Mouse (Mus musculus): ENCODE data around the gene Ceacam10.
A peak's percentile ranks its signal among the peaks of the same experiment; 100 is the strongest.
"Not testable (repeated sequence)": the region's sequence is repeated elsewhere in the genome, so short reads cannot be mapped to it uniquely, and the experiment has no call there.

The Ceacam10 gene

GRCm38 (mm10) chr7:24776918-24777317 is at the start of gene Ceacam10:
Gene Ceacam10, plus strand, starts transcription at chr7:24777206.
- DNase-seq = not testable (repeated sequence)

- peak; percentile 31 for DNase-seq
These were observed 40.9 kb upstream of the Ceacam10 start for GRCm38 (mm10) chr7:24735970-24736670.

GRCm38 (mm10) chr7:24750695-24751094 is 26.3 kb upstream of the Ceacam10 start:
- no peak for DNase-seq

GRCm38 (mm10) chr7:24751610-24752009 is 25.4 kb upstream of the Ceacam10 start:
- no peak for DNase-seq

- DNase-seq = no peak
These were observed 23.5 kb upstream of the Ceacam10 start for GRCm38 (mm10) chr7:24753476-24753875.

- DNase-seq = no peak
These were observed 18.5 kb upstream of the Ceacam10 start for GRCm38 (mm10) chr7:24758520-24758919.

GRCm38 (mm10) chr7:24760211-24760610 is 16.8 kb upstream of the Ceacam10 start, which contains the start of gene Cd177:
Gene Cd177, minus strand, starts transcription at chr7:24760311.
- DNase-seq = no peak

- DNase-seq = no peak
These were observed 15.8 kb upstream of the Ceacam10 start for GRCm38 (mm10) chr7:24761161-24761560.

GRCm38 (mm10) chr7:24762574-24762973 is 14.4 kb upstream of the Ceacam10 start:
- DNase-seq = no peak

GRCm38 (mm10) chr7:24771361-24771760 is 5.6 kb upstream of the Ceacam10 start:
- no peak for DNase-seq

- DNase-seq = no peak
These were observed 3.0 kb upstream of the Ceacam10 start for GRCm38 (mm10) chr7:24773942-24774535.

- no peak for DNase-seq
These were observed 861 bp upstream of the Ceacam10 start for GRCm38 (mm10) chr7:24776145-24776544.

- no peak for DNase-seq
These were observed 20.9 kb downstream of the Ceacam10 start for GRCm38 (mm10) chr7:24797918-24798317.

GRCm38 (mm10) chr7:24802149-24802767 is 25.3 kb downstream of the Ceacam10 start:
- no peak for DNase-seq

- DNase-seq = no peak
These were observed 27.8 kb downstream of the Ceacam10 start for GRCm38 (mm10) chr7:24804826-24805225.

GRCm38 (mm10) chr7:24809041-24809440 is 32.0 kb downstream of the Ceacam10 start:
- no peak for DNase-seq

GRCm38 (mm10) chr7:24817502-24817901 is 40.5 kb downstream of the Ceacam10 start:
- peak; percentile 84 for DNase-seq

GRCm38 (mm10) chr7:24824452-24824851 is 47.4 kb downstream of the Ceacam10 start:
- no peak for DNase-seq

- DNase-seq = no peak
These were observed 50.2 kb downstream of the Ceacam10 start for GRCm38 (mm10) chr7:24827181-24827580.

Data from thymus, postnatal 4 days (tissue).